9 mouse cellular contexts compared by ENCODE assay signal in the genomic region with DNA sequence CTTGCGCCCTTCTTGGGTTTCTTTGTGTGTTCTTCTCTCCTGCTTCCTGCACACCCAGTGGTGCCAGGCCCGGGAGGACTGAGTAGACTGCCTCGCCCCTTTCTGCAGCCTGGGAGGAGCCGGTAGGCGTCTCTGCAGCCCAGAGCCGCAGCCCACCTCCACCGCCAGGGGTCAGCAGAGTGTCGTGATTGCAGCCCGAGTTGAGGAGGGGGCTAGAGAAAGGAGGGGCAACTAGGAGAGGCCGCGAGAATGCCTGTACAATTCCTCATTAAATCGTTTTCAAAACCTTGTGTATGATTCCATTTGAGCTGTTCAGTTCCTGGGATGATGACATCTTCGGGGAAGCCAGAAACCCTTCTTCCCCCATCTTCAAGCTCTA. TPM values are rescaled to one million over a fixed set of nuclear protein-coding genes. Genes with fewer than 3 reads are reported as not detected.
A peak's percentile ranks its signal among the peaks of the same experiment; 100 is the strongest.
DNase-seq lines count a peak whose midpoint lies in the region; ATAC-seq and TF ChIP-seq lines count a peak whose summit lies in the region.
"Had no signal": no experiment of that assay in that cellular context is flagged by ENCODE, and none has a peak within 500 bp of the region (broad histone marks: within the 10 kb centered on the region; RNA-seq: fewer than 3 reads in every experiment).

No protein-coding gene starts in this region.

- TF ChIP-seq EP300 in liver, postnatal 0 days (IDR thresholded peaks at IDR 0.05; ENCODE audit: low read depth), result no peak

- no peaks in the 10 kb centered on the region for H3K36me3 ChIP-seq in forebrain, embryonic 11.5 days (ENCODE audit: control insufficient read depth, insufficient read depth, low read length)
- no peaks in the 10 kb centered on the region for H3K36me3 ChIP-seq in heart, embryonic 16.5 days (ENCODE audit: control insufficient read depth, insufficient read depth)
- no peaks in the 10 kb centered on the region for H3K36me3 ChIP-seq in liver, postnatal 0 days (replicated peaks; ENCODE audit: insufficient read depth, low read length)
- no peaks in the 10 kb centered on the region for H3K36me3 ChIP-seq in neural tube, embryonic 14.5 days (ENCODE audit: control insufficient read depth, insufficient read depth, low read length)

- peak overlapping the region; percentile 88; the same call in 1 of the 2 replicates for H3K27ac ChIP-seq in forebrain, embryonic 11.5 days (ENCODE audit: low read depth, low read length)
- H3K27ac ChIP-seq in heart, embryonic 16.5 days (ENCODE audit: low read length), result peak overlapping the region; percentile 87
- H3K27ac ChIP-seq in liver, postnatal 0 days (ENCODE audit: low read depth), result peak overlapping the region; percentile 84
- peak overlapping the region; percentile 92 for H3K27ac ChIP-seq in neural tube, embryonic 14.5 days (ENCODE audit: low read depth, low read length)

- peaks cover 55% of the 10 kb centered on the region for H3K4me1 ChIP-seq in forebrain, embryonic 11.5 days (replicated peaks; ENCODE audit: control insufficient read depth, insufficient read depth, low read length)
- H3K4me1 ChIP-seq in heart, embryonic 16.5 days (ENCODE audit: control insufficient read depth, insufficient read depth, low read length), result peaks cover 65% of the 10 kb centered on the region
- peaks cover 60% of the 10 kb centered on the region for H3K4me1 ChIP-seq in liver, postnatal 0 days (ENCODE audit: insufficient read depth)
- peaks cover 64% of the 10 kb centered on the region for H3K4me1 ChIP-seq in neural tube, embryonic 14.5 days (ENCODE audit: control insufficient read depth, insufficient read depth, low read length)

- peak; percentile 98 for TF ChIP-seq CTCF in brain, embryonic 14.5 days (IDR thresholded peaks at IDR 0.05; ENCODE audit: borderline replicate concordance, extremely low read depth, insufficient read depth, insufficient read length)
- TF ChIP-seq CTCF in liver, postnatal 0 days (IDR thresholded peaks at IDR 0.05; ENCODE audit: low read depth), result peak; percentile 98

- WGBS in forebrain, embryonic 11.5 days, result under 1% methylated on average over 13 of the region's 13 CpGs
- 1% methylated on average over 13 of the region's 13 CpGs for WGBS in heart, embryonic 16.5 days
- under 1% methylated on average over 13 of the region's 13 CpGs for whole genome bisulfite sequencing in liver, postnatal 0 days (ENCODE audit: insufficient replicate concordance)
- 0% methylated on average over 13 of the region's 13 CpGs for WGBS in neural tube, embryonic 14.5 days

- H3K4me2 ChIP-seq in forebrain, embryonic 11.5 days (ENCODE audit: low read depth, low read length, severe bottlenecking), result peak overlapping the region; percentile 83
- H3K4me2 ChIP-seq in heart, embryonic 16.5 days (ENCODE audit: low read depth, low read length), result peak overlapping the region; percentile 96
- peak overlapping the region; percentile 99 for H3K4me2 ChIP-seq in liver, postnatal 0 days (ENCODE audit: low read depth, low read length)
- peak overlapping the region; percentile 71 for H3K4me2 ChIP-seq in neural tube, embryonic 14.5 days (ENCODE audit: low read depth, low read length)

- H3K9me3 ChIP-seq in forebrain, embryonic 11.5 days (ENCODE audit: control insufficient read depth, low read length), result no peaks in the 10 kb centered on the region
- H3K9me3 ChIP-seq in heart, embryonic 16.5 days (replicated peaks; ENCODE audit: control insufficient read depth, low read length), result no peaks in the 10 kb centered on the region
- H3K9me3 ChIP-seq in liver, postnatal 0 days (ENCODE audit: low read length), result no peaks in the 10 kb centered on the region
- H3K9me3 ChIP-seq in neural tube, embryonic 14.5 days (ENCODE audit: control insufficient read depth, low read length), result no peaks in the 10 kb centered on the region

- peak; percentile 98 for DNase-seq in brain, embryonic 14.5 days (ENCODE audit: low read depth)
- DNase-seq in forebrain, embryonic 11.5 days (ENCODE audit: low spot score), result peak; percentile 99
- DNase-seq in kidney, postnatal 25 days, result peak; percentile 92
- DNase-seq in liver, postnatal 0 days, result peak; percentile 90
- peak; percentile 96 for DNase-seq in testis, postnatal 10 days (ENCODE audit: low spot score)

- no peaks in the 10 kb centered on the region for H3K27me3 ChIP-seq in forebrain, embryonic 11.5 days (ENCODE audit: control insufficient read depth, insufficient read depth, low read length)
- H3K27me3 ChIP-seq in heart, embryonic 16.5 days (ENCODE audit: control insufficient read depth, insufficient read depth, low read length), result no peaks in the 10 kb centered on the region
- H3K27me3 ChIP-seq in liver, postnatal 0 days (ENCODE audit: insufficient read depth, low read length), result peaks cover 25% of the 10 kb centered on the region
- H3K27me3 ChIP-seq in neural tube, embryonic 14.5 days (ENCODE audit: control insufficient read depth, insufficient read depth, low read length), result no peaks in the 10 kb centered on the region

- no peak for TF ChIP-seq POLR2A in brain, embryonic 14.5 days (IDR thresholded peaks at IDR 0.05; ENCODE audit: borderline replicate concordance, extremely low read depth, insufficient read depth, insufficient read length, poor library complexity, severe bottlenecking)

- H3K4me3 ChIP-seq in forebrain, embryonic 11.5 days (ENCODE audit: low read depth, low read length), result peak overlapping the region; percentile 95
- peak overlapping the region; percentile 95 for H3K4me3 ChIP-seq in heart, embryonic 16.5 days (ENCODE audit: low read length)
- H3K4me3 ChIP-seq in liver, postnatal 0 days (ENCODE audit: low read depth, low read length), result peak overlapping the region; percentile 68
- H3K4me3 ChIP-seq in neural tube, embryonic 14.5 days (ENCODE audit: low read depth, low read length), result peak overlapping the region; percentile 96

- H3K9ac ChIP-seq in forebrain, embryonic 11.5 days (ENCODE audit: low read length), result peak overlapping the region; percentile 93
- peak overlapping the region; percentile 95 for H3K9ac ChIP-seq in heart, embryonic 16.5 days (ENCODE audit: low read length)
- peak overlapping the region; percentile 38; the same call in 1 of the 2 replicates for H3K9ac ChIP-seq in liver, postnatal 0 days (replicated peaks)
- peak overlapping the region; percentile 47 for H3K9ac ChIP-seq in neural tube, embryonic 14.5 days (replicated peaks; ENCODE audit: low read depth, low read length)

- peak; percentile 75 for ATAC-seq in CD4-positive, CD25-positive, alpha-beta regulatory T cell, adult 4 months
- peak; percentile 77 for ATAC-seq in forebrain, embryonic 11.5 days (replicated peaks; ENCODE audit: low FRiP score)
- ATAC-seq in heart, embryonic 16.5 days (replicated peaks; ENCODE audit: extremely low read depth, insufficient read depth, low FRiP score), result peak; percentile 49
- peak; percentile 33 for ATAC-seq in liver, postnatal 0 days
- ATAC-seq in neural tube, embryonic 14.5 days (ENCODE audit: low read depth), result peak; percentile 67

RNA-seq across cellular contexts. Expression of a gene that starts 1.6 kb away (rescaled TPM):
- polyA plus RNA-seq in CD4-positive, CD25-positive, alpha-beta regulatory T cell, adult 4 months (2017; shearing (Covaris generic)), result 1 to 10 TPM; 1.3 to 1.4 TPM
- polyA plus RNA-seq in brain, embryonic 14.5 days (2012; rRNA removed), result 280 and 349 TPM in 2 replicates
- polyA plus RNA-seq in forebrain, embryonic 11.5 days (2014; fragmentation: Nextera tagmentation; extraction: Ambion mirVana), result 19.0 and 22.0 TPM in 2 replicates
- 2.0 and 3.7 TPM in 2 replicates for polyA plus RNA-seq in heart, embryonic 16.5 days (2015; fragmentation: Nextera tagmentation; extraction: Ambion mirVana)
- polyA plus RNA-seq in liver, postnatal 0 days (2015; fragmentation: Nextera tagmentation; extraction: Ambion mirVana), result 0.53 and 0.72 TPM in 2 replicates
- polyA plus RNA-seq in neural tube, embryonic 14.5 days (2014; fragmentation: Nextera tagmentation; extraction: Ambion mirVana), result 38.2 and 47.7 TPM in 2 replicates

RNA-seq across cellular contexts. Expression of a gene that starts 2.2 kb away (rescaled TPM):
- polyA plus RNA-seq in CD4-positive, CD25-positive, alpha-beta regulatory T cell, adult 4 months (2017; shearing (Covaris generic)), result 10 to 100 TPM in 1 of 2 experiments, 1 to 10 TPM in 1; 9.6 to 10.9 TPM
- polyA plus RNA-seq in brain, embryonic 14.5 days (2012; rRNA removed), result 71.0 and 104 TPM in 2 replicates
- polyA plus RNA-seq in forebrain, embryonic 11.5 days (2014; fragmentation: Nextera tagmentation; extraction: Ambion mirVana), result 19.2 and 21.2 TPM in 2 replicates
- polyA plus RNA-seq in heart, embryonic 16.5 days (2015; fragmentation: Nextera tagmentation; extraction: Ambion mirVana), result 7.5 and 7.7 TPM in 2 replicates
- 2.1 and 2.5 TPM in 2 replicates for polyA plus RNA-seq in liver, postnatal 0 days (2015; fragmentation: Nextera tagmentation; extraction: Ambion mirVana)
- polyA plus RNA-seq in neural tube, embryonic 14.5 days (2014; fragmentation: Nextera tagmentation; extraction: Ambion mirVana), result 20.3 and 21.6 TPM in 2 replicates

RNA-seq across cellular contexts. Expression of a gene that starts 23.8 kb away (rescaled TPM):
- polyA plus RNA-seq in CD4-positive, CD25-positive, alpha-beta regulatory T cell, adult 4 months (2017; shearing (Covaris generic)), result 1 to 10 TPM; 2.0 to 3.7 TPM
- polyA plus RNA-seq in brain, embryonic 14.5 days (2012; rRNA removed), result 0.57 and 0.75 TPM in 2 replicates
- 3.3 TPM in 2 replicates for polyA plus RNA-seq in forebrain, embryonic 11.5 days (2014; fragmentation: Nextera tagmentation; extraction: Ambion mirVana)
- polyA plus RNA-seq in heart, embryonic 16.5 days (2015; fragmentation: Nextera tagmentation; extraction: Ambion mirVana), result 3.2 TPM in 2 replicates
- 16.2 and 18.5 TPM in 2 replicates for polyA plus RNA-seq in liver, postnatal 0 days (2015; fragmentation: Nextera tagmentation; extraction: Ambion mirVana)
- polyA plus RNA-seq in neural tube, embryonic 14.5 days (2014; fragmentation: Nextera tagmentation; extraction: Ambion mirVana), result 1.5 and 1.8 TPM in 2 replicates

RNA-seq across cellular contexts. Expression of a gene that starts 24.7 kb away (rescaled TPM):
- 1 to 10 TPM; 5.9 to 8.5 TPM for polyA plus RNA-seq in CD4-positive, CD25-positive, alpha-beta regulatory T cell, adult 4 months (2017; shearing (Covaris generic))
- 11.6 and 16.6 TPM in 2 replicates for polyA plus RNA-seq in brain, embryonic 14.5 days (2012; rRNA removed)
- 32.2 and 35.8 TPM in 2 replicates for polyA plus RNA-seq in forebrain, embryonic 11.5 days (2014; fragmentation: Nextera tagmentation; extraction: Ambion mirVana)
- polyA plus RNA-seq in heart, embryonic 16.5 days (2015; fragmentation: Nextera tagmentation; extraction: Ambion mirVana), result 24.7 and 29.5 TPM in 2 replicates
- polyA plus RNA-seq in liver, postnatal 0 days (2015; fragmentation: Nextera tagmentation; extraction: Ambion mirVana), result 4.8 and 5.4 TPM in 2 replicates
- polyA plus RNA-seq in neural tube, embryonic 14.5 days (2014; fragmentation: Nextera tagmentation; extraction: Ambion mirVana), result 10.6 and 12.8 TPM in 2 replicates

RNA-seq across cellular contexts. Expression of a gene that starts 27.9 kb away (rescaled TPM):
- polyA plus RNA-seq in CD4-positive, CD25-positive, alpha-beta regulatory T cell, adult 4 months (2017; shearing (Covaris generic)), result under 1 TPM; 0.48 to 0.58 TPM
- not detected in 2 replicates for polyA plus RNA-seq in brain, embryonic 14.5 days (2012; rRNA removed)
- 0.19 TPM in 1 of 2 replicates, not detected in the other for polyA plus RNA-seq in forebrain, embryonic 11.5 days (2014; fragmentation: Nextera tagmentation; extraction: Ambion mirVana)
- polyA plus RNA-seq in heart, embryonic 16.5 days (2015; fragmentation: Nextera tagmentation; extraction: Ambion mirVana), result 0.22 and 0.26 TPM in 2 replicates
- 0.18 and 0.28 TPM in 2 replicates for polyA plus RNA-seq in liver, postnatal 0 days (2015; fragmentation: Nextera tagmentation; extraction: Ambion mirVana)
- polyA plus RNA-seq in neural tube, embryonic 14.5 days (2014; fragmentation: Nextera tagmentation; extraction: Ambion mirVana), result not detected in 2 replicates
- polyA plus RNA-seq: gonadal fat pad, adult 2 months had no signal

Comparison
In these comparisons a context has a peak if more than half of its experiments do, and no peak if none do; other contexts are left out.
1. Peak in every context shown above with its lines: DNase-seq, ATAC-seq, H3K4me3 ChIP-seq and H3K27ac ChIP-seq.
2. H3K9ac ChIP-seq: peak in every context shown above with its lines; median percentile 95 in heart, embryonic 16.5 days; 93 in forebrain, embryonic 11.5 days; 47 in neural tube, embryonic 14.5 days; 38 in liver, postnatal 0 days.